Mouse (Mus musculus) Muller cell, postnatal 12 days (primary cell): ENCODE results near the gene Epyc.

Source experiments
- DNase-seq: peaks from one replicate; pipeline ENCODE4 v3.0.0-alpha.2; 2015; ENCODE audit errors: inconsistent ontology term

Epyc gene

GRCm38 (mm10) chr10:97643768-97644167 lies at the start of gene Epyc:
TSS of gene Epyc (plus strand) at chr10:97644068.
- DNase-seq: no peak

DNA sequence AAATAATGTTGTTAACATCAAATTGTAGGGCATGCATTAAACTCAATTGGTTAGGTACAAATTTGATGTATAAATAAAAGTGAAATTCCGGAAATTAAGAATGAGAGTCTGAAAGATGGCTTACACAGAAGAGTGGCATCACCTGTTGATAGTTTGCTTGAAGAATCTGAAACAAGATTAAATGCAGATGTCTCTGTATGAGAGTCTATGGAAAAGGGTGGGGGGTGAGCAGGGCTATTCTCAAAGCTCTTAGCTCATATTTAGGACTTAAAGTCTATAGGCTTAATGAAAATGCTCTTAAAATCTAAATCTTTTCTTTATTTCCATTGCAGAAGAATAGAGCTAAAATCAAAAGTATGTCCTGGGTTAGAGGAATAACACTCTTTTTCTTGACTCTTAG lies 48.2 kb upstream of the Epyc start:
- no peak for DNase-seq

DNA sequence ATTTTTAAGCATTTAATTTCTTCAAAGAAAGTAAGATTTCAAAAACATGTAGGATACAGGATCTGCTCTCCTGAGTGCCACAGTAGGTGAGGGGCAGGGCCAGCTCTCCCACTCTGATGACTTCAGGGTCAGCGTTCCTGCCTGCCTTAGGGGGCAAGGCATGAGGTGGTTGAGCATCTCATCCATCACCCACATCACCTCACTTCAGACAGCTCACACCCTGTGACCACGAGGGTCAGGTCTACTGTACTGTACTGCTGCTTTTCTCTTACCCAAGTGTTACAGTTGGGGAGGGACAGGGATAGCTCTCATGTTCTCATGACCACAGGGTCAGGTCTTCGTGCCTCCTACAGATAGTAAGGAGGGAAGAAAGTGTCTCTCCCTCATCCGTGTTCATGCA lies 42.1 kb upstream of the Epyc start:
- no peak for DNase-seq

DNA sequence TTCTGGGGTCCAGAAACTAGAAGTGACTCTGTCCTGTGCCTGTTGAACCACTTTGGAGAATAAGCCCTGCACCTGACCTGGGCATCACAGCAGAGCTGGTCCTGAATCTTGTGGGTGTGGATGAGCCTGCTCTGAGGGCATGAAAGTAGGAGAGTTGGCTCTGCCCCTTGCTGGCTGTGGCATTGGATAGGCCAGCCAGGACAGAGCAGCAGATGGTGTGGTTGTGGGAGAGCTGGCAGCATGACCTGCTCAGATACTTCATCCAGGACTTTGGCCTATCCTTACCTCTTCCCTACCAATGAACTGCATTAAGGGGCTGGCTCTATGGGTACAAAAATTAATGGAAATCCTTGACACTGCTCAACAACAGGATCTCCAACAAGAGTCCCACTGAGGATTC lies 40.6 kb upstream of the Epyc start:
- no peak for DNase-seq

DNA sequence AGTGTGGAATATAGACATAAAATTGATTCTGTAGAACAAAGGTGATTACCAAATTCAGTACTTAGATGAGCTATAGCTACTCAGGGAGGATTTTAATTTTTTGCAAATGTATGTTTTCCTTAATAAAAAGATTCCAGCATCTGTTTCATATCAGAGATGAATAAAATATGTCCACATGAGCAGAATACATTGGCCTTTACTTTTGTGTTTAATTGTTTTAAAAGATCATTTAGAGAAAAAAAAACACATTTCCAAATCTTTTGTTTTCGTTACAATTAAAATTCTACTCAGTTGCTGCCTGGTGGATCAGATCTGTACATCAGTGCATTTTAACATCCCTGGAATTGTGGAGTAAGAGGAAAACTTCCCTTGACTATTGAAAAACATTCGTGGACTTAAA lies 37.3 kb upstream of the Epyc start, which contains the start of gene Kera:
TSS of gene Kera (plus strand) at position 301 of the 400 bp plus-strand sequence.
- DNase-seq: no peak

GRCm38 (mm10) chr10:97622328-97622727 lies 21.5 kb upstream of the Epyc start:
- DNase-seq: no peak

- peak; percentile 15 for DNase-seq
Measured at GRCm38 (mm10) chr10:97624381-97624780, 19.5 kb upstream of the Epyc start.

GRCm38 (mm10) chr10:97625116-97625515 lies 18.8 kb upstream of the Epyc start:
- no peak for DNase-seq

DNA sequence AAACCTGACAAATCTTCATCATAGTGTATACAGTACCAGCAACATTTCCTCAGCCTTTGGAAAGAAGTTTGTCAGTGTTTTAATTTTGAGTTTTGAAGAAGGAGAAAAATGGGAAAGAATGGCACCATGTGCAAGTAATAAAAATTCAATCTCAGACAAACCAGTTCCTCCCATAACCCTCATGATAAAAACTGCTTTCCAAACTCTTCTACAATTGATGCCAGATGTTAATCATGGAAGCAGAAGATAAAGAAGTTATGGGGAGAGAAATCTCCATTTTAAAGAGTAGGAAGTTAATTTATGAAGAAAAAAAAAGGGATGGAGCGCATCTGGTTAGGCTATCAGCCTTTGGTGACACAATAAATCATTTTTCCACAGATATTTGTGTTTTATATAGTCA lies 17.3 kb upstream of the Epyc start:
- no peak for DNase-seq

- no peak for DNase-seq
Measured at GRCm38 (mm10) chr10:97631061-97631460, 12.8 kb upstream of the Epyc start.

- DNase-seq: no peak
Measured at GRCm38 (mm10) chr10:97641926-97642325, 1.9 kb upstream of the Epyc start.

GRCm38 (mm10) chr10:97650334-97650733 lies 6.5 kb downstream of the Epyc start:
- DNase-seq: peak; percentile 13

GRCm38 (mm10) chr10:97659489-97659888 lies 15.6 kb downstream of the Epyc start:
- DNase-seq: no peak

DNA sequence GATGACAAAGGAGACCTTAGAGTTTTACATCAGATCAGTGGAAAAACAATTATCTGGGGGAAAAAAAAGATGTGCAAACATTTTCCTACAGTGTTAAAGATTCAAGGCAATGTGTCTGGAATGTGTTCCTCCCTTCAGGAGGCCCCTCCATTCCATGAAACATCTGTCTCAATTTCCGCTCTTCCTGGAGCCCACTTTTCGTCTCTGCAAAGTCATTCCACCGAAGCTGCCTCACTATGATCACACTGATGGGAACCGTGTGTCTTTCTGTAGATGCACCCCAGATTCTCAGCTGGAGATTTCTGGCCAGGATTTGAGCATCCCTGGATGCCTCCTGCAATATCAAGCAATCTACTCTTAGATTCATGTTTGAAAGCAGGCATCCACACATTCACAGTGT lies 24.8 kb downstream of the Epyc start:
- DNase-seq: no peak

- DNase-seq: peak; percentile 31
Measured at GRCm38 (mm10) chr10:97670202-97670601, 26.3 kb downstream of the Epyc start.

GRCm38 (mm10) chr10:97673239-97673638 lies 29.4 kb downstream of the Epyc start:
- DNase-seq: no peak

- DNase-seq: no peak
Measured at GRCm38 (mm10) chr10:97682981-97683380, 39.1 kb downstream of the Epyc start.

DNA sequence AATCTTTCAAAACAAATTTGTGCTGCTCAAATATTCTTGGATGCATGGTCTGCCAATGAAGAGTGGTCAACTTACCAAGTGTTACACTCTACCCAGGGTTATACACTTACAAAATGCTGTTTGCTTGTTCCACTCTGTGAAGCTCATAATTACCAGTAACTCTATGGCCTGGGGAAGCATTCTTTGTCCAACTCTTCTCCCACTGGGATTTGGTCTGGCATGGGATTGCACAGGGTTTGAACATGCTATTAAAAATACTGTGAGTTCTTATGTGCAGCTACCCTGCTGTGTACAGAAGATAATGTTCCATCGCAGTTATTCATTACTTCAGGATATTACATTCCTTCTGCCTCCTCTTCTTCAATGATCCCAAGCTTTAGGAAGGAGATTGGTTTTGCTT lies 43.3 kb downstream of the Epyc start:
- DNase-seq: no peak

- DNase-seq: no peak
Measured at GRCm38 (mm10) chr10:97689425-97689824, 45.6 kb downstream of the Epyc start.

DNA sequence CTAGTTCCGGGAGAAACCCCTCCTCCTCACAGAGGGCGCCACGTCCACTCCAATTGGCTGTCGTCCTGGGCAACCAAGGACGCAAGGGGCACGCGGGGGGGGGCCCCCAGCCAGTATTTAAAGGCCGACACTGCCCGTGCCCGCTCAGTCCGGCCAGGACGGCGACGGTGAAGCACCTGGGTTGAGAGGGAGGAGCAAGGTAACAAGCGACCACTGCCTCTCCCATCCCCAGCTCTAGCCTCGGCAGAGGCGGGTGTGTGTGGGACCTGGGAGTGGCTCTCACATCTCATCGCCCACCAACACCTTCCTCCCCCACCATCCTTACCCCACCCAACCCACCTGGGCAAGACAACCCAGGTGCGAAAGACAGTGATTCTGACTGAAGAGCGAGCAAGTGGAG lies 49.0 kb downstream of the Epyc start, which contains the start of gene Ccer1:
TSS of gene Ccer1 (plus strand) at position 147 of the 400 bp plus-strand sequence.
- no peak for DNase-seq

- no peak for DNase-seq
Measured at GRCm38 (mm10) chr10:97693398-97694135, 49.7 kb downstream of the Epyc start.

DNA sequence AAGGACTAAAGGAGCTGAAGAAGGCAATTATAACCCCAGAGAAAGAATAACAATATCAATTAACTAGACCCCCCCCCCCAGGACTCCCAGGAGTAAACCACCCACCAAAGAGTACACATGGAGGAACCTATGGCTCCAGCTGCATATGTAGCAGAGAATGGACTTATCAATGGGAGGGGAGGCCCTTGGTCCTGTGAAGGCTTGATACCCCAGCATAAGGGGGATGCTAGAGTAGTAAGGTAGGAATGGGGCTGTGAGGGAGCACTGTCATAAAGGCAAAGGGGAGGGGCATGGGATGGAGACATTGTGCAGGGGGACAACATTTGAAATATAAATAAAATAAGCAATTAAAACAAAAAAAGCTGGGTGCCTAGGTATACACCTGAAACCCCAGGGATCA lies 58.5 kb downstream of the Epyc start:
- no peak for DNase-seq

- DNase-seq: peak; percentile 21
Measured at GRCm38 (mm10) chr10:97704562-97704961, 60.7 kb downstream of the Epyc start.

GRCm38 (mm10) chr10:97712687-97713086 lies 68.8 kb downstream of the Epyc start:
- peak; percentile 59 for DNase-seq
